Mouse (Mus musculus) c-Kit-positive CD71-negative TER-119-negative erythroid progenitor cells, embryonic 14.5 days (primary cell): ENCODE data around the gene Gab2.

Experiments used
- DNase-seq: peaks from one replicate; pipeline ENCODE4 v3.0.0-alpha.2; 2013; ENCODE audit warnings: low read depth

Gene Gab2

GRCm38 (mm10) chr7:97081242-97081958 lies at the start of gene Gab2:
Gene Gab2, plus strand, starts transcription at chr7:97081586.
- peak; percentile 52 for DNase-seq

DNA sequence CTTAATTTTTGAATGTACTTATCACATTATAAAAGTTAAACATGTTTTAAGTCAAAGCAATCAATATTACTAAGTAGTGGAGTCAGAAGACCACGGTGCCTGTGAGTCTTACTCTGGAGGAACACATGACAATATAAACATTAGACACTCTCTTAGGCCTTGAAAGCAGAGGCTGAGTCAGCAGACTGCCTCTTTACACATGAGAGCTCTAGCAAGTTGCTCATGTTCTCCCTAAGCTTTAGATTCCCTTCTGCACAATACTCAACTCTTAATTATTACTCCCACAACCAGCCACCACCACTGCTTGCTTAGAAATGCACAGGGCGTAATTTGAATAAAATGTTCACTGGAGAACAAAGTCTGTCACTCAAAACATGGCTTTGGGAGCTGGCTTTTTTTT lies 49.0 kb upstream of the Gab2 start:
- no peak for DNase-seq

GRCm38 (mm10) chr7:97039641-97040040 lies 41.7 kb upstream of the Gab2 start:
- no peak for DNase-seq

- no peak for DNase-seq
Measured at GRCm38 (mm10) chr7:97041868-97042449, 39.4 kb upstream of the Gab2 start.

- DNase-seq, result no peak
Measured at GRCm38 (mm10) chr7:97042981-97043380, 38.4 kb upstream of the Gab2 start.

GRCm38 (mm10) chr7:97060966-97061365 lies 20.4 kb upstream of the Gab2 start:
- no peak for DNase-seq

- DNase-seq, result no peak
Measured at GRCm38 (mm10) chr7:97071512-97071911, 9.9 kb upstream of the Gab2 start.

DNA sequence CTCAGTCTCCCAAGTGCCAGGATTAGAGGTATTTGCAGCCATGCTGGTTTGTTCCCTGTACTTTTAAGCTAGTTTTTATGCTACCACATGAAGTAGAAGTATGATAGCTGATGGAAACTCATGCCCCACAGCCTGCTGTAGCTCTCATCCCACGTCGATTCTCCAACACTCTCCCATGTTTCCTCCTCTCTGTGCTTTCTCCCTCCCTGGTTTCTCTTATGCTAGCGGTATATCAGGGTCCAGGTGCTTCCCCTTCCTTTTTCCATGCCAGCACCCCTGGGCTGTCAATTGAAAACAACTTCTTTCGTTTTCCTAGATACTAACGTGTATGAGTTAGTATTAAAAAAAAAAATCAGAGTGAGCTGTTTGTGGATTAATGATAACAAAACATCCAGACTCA lies 9.3 kb upstream of the Gab2 start:
- no peak for DNase-seq

DNA sequence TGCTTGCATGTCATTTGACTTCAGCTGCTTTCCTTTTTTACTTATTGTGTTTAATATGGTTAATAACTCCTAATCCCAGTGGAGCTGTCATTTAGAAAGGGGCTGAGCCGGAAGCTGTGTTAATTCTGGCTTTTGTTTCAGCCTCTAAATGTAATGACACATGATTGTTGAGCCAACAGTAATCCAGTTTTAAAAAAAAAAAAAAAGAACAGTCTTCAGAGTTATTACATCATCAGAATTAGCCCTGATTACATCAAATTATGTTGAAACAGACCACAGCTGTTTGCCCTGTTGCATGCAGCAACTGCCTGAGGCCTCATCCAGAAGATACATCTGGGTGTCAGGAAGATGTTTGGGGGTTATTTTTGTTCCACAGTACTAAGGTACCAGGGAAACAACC lies 6.4 kb upstream of the Gab2 start:
- DNase-seq, result no peak

GRCm38 (mm10) chr7:97076977-97077376 lies 4.4 kb upstream of the Gab2 start:
- DNase-seq, result no peak

GRCm38 (mm10) chr7:97078685-97079084 lies 2.7 kb upstream of the Gab2 start:
- DNase-seq, result no peak

- DNase-seq, result peak; percentile 45
Measured at GRCm38 (mm10) chr7:97079145-97079544, 2.2 kb upstream of the Gab2 start.

DNA sequence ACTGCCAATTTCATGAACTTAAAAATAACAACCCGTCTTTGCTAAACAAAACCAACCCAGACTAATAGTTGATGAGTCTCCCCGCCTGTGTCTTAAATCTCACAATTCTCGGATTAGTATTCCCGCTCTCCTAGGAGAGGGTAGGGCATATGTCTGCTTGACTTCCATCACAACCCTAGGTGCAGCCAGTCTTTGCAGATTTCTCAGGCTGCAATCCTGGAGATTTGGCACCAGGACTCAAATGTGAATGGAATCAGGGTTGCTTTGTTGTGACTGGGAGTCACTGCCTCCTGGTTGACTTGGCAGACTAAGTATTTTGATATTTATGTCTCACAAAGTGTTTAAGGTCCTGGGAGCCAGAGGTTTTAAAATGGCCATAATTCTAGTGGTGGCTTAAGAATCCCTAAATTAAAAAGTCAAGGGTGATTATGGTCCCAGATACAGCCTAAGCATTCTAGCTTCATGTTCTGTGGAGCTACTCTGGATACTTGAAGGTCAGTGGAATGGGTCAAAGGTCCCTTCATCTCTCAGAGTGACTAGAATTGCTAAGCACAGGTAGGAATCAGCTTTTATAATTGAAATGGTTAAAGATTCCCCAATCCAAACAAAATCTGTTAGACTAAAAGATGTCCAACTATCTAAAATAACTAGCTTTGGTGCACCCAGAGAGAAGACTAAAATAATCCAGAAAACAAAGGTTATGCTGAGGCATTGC lies 1.6 kb upstream of the Gab2 start:
- no peak for DNase-seq

DNA sequence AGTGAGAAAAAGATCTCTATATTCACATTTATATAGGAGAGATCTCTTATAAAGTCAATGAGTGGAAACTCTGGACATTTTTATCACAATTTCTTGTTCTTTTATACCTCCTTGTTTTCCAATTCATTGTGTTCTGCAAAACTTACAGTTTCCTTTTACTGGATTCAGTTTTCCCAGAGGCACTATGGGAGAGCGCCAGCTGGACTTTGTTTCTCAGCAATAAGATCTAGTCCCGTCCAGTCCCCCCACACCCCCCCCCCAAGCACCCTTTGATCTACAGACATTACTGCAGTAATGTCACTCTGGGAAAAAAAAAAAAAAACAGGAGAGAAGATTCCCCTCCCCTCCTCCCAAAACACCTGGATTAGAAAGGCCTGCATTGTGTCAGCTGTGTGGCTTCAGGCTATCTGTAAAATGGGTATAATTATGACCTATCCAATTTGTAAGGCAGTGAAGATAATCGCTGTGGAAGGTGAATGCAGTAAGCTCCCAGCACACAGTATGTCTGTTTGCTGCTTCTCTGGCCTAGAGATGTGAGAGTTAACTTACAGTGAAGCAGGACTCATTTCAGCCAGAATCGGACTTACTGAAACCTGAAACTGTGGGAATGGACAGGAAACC lies 655 bp upstream of the Gab2 start:
- no peak for DNase-seq

DNA sequence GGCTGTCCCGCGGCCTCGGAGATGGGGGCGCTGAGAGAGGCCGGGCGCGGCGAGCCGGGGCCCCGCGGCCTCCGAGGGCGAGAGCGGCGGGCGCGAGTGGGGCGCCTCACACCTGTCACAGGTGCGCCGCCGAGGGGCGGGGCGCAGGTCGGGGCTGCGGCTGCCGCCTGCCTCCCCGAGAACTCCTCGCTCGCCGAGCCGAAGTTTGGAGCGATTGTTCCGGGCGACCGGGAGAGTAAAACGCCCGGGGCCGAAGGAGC lies 503 bp downstream of the Gab2 start:
- DNase-seq, result no peak

DNA sequence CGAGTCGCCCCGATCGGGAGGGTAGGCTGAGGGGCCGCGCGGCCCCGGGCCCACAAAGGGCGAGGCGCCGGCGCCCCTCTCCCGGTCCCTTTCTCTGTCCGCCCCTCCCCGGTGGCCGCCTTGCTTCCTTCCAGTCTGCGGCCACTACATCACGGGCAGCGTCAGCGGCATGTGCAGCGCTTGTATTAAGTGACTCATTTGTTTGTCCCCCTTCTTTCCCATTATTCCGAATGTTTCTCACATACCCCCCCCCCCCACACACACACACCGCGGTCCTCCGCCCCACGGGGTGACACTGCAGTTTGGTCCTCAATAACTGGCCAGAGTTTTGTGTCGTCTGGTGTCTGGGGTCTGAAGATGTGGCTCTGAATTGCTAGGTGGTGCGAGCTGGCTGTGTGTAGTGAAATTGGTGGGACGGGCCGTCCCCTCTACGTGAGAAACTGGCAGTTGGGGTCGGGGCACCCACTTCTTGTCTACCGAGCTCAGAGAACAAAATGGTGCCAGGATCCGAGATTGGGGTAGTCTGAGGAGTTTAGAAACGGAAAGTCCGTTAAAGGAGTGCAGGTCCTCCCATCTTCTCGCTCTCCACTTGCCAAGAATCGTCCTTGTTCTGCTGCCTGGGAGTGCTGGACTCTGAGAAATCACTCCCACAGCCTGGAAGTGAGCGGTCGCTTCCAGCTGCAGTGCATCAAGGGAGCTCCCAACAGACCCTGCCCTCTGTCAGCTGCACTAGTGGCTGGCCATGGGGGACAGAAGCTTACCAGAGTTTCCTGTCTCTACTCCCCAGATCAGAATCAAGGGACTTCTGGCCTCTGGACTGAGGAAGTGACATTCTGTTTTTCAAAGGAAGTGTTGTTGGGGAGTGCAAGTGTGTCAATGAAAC lies 1.1 kb downstream of the Gab2 start:
- peak; percentile 46 for DNase-seq

DNA sequence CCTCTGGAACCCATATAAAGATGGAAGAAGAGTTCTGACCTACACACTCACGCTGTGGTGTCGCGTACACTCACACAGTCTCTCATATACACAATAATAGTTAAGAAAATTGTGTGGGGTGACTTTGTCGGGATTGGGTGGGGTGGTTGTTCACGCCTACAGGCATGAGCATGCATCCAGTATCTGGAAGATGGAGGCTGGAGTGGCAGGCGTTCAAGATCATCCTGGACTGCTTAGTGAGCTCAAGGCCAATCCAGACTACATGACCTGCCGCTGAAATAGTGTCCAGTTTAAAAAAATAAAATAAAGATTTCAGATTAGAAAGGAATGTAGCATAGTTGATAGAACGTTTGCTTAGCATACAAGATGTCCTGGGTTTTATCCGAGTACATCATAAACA lies 2.2 kb downstream of the Gab2 start:
- no peak for DNase-seq

GRCm38 (mm10) chr7:97084181-97084580 lies 2.8 kb downstream of the Gab2 start:
- no peak for DNase-seq

DNA sequence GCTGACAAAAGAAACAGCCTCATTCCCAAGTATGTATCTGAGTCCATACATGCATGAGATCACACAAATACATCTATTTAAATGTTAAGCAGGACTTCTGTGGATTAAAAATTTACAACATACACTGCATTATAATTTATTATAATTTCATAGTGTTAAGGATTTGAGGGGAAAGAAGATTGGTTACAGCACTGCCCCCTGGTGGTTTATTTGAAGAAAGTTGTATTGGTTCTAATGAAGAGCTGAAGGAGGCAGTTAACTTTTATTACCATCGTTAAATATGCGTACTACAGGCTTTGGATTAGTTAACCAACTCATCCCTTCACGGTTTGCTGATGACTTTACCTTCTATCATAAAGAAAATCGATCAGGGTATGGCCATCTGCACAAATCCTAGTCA lies 3.9 kb downstream of the Gab2 start:
- DNase-seq, result peak; percentile 53

GRCm38 (mm10) chr7:97094241-97094640 lies 12.9 kb downstream of the Gab2 start:
- no peak for DNase-seq

DNA sequence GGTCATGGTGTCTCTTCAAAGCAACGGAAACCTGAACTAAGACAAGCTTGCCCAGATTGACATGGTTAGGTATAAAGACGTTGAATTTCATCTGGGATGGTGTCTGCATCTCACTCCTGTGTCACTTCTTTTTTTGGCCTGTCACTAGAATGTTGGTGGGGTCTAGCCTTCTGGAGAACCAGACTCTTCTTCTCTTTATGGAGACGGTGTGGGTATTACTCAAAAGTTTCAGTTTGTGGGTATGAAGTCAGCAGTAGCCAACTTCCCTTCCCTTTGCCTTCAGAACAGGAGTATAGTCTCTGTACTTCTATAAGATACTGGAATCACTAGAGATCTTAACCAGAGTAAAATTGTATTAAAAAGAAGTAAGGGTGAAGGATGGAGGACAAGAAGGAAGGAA lies 26.7 kb downstream of the Gab2 start:
- DNase-seq, result no peak

DNA sequence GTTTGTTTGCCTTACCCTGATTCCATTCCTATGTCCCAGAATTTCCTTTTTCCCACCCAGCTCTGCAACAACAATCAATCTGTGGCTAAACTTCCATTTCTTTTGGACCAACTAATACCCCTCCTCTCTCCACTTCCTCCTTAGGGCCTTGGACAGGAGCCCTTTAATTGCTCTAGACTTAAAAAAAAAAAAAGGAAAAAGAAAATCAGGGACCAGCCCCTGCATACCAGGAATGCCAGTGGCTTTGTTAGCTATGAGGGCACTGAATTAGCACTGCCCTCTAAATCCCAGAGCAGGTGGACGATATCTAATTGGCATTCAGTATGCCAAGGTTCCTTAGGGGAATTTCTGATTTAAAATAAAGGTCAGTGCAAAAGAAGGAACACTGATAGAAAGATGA lies 47.6 kb downstream of the Gab2 start:
- no peak for DNase-seq
